Mouse (Mus musculus): ENCODE results near the gene Myo1e.

The Myo1e gene

DNA sequence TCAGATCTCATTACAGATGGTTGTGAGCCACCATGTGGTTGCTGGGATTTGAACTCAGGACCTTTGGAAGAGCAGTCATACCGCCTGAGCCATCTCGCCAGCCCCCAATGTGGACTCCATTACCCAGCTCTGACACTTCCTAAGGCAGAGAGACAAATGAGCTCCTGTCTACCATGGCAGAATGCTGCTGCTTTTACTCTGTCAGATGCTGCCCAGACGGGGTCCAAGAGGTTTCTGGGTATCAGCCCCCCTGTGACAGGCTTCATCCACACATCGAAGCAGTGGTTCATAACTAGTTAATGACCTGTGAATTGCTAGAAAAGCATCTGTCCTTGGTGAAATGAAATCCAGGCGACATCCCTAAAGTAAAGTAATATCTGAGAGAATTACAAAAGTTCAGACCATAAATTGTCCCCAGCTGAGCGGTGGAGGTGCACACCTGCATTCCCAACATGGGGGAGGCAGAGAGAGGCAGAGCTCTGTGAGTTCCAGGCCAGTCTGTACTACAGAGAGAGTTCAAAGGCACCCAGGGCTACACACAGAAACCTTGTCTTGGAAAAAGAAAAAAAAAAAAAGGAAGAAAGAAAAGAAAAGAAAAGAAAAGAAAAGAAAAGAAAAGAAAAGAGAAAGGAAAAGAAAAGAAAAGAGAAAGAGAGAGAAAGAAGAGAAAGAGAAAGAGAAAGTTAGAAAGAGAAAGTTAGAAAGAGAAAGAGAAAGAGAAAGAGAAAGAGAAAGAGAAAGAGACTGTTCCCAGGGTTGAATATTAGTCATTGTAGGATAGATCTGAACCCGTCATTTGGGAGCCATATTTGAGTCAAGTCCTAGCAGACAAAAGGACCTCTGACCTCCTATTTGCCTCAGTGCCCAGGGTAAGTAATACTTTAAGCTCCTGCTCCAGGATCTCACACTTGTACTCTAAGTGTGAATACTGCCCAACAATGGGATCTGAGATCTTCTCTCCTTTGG is 172.6 kb downstream of the Myo1e start:
- no peak for DNase-seq

GRCm38 (mm10) chr9:70382091-70382490 is 174.9 kb downstream of the Myo1e start:
- DNase-seq, result no peak

DNA sequence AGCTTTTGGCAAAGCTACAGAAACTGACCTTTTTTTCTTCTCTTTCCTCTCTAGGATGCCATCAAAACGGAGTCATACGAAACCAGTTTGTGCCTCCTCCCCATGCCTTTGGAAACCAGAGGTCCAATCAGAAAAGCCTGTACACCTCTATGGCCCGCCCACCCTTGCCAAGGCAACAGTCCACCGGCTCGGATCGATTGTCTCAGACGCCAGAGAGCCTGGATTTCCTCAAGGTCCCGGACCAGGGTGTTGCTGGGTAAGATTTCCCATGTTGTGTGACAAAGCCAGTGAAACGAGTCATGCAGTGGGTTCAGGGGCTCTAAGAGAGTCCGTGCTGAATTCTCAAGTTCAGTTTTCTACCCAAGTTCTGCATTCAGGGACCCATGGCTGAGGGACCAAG is 176.6 kb downstream of the Myo1e start:
- DNase-seq, result no peak

GRCm38 (mm10) chr9:70384494-70384893 is 177.3 kb downstream of the Myo1e start:
- DNase-seq, result no peak

GRCm38 (mm10) chr9:70384958-70385728 is 178.0 kb downstream of the Myo1e start:
- no peak for DNase-seq

DNA sequence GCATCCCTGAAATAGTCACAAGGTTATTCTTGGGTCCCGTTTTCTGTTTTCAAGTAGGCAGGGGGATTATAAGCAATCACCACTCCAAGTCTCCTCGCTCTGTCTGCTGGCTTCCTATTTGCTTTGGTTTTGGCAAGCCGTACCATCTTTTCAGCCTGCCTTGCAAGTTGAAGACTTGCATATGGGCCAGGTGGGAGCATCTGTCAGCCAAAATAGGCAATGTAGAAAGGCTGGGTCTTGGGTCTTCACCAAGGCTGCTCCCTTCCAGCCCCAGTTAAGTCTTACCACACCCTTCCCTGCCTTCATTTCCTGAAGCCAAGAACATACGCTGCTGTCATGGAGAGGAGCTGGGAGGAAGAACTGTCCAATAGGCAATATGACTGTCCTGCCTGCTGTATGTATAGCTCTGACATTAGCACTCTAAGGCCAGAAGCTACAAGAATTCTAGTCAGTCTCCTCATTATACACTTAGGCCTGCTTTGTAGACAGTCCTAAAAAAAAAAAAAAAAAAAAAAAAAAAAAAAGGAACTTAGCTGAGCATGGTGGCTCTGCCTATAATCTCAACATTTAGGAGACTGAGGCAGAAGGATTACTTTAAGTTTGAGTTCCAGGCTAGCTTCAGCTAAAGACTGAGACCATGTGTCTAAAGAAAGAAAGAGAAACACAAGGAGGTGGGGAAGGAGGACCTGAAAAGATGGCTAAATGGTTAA is 180.4 kb downstream of the Myo1e start:
- DNase-seq, result no peak

- DNase-seq, result no peak
Observed at GRCm38 (mm10) chr9:70389548-70389947, 182.4 kb downstream of the Myo1e start.

GRCm38 (mm10) chr9:70391042-70391441 is 183.9 kb downstream of the Myo1e start:
- DNase-seq, result no peak

DNA sequence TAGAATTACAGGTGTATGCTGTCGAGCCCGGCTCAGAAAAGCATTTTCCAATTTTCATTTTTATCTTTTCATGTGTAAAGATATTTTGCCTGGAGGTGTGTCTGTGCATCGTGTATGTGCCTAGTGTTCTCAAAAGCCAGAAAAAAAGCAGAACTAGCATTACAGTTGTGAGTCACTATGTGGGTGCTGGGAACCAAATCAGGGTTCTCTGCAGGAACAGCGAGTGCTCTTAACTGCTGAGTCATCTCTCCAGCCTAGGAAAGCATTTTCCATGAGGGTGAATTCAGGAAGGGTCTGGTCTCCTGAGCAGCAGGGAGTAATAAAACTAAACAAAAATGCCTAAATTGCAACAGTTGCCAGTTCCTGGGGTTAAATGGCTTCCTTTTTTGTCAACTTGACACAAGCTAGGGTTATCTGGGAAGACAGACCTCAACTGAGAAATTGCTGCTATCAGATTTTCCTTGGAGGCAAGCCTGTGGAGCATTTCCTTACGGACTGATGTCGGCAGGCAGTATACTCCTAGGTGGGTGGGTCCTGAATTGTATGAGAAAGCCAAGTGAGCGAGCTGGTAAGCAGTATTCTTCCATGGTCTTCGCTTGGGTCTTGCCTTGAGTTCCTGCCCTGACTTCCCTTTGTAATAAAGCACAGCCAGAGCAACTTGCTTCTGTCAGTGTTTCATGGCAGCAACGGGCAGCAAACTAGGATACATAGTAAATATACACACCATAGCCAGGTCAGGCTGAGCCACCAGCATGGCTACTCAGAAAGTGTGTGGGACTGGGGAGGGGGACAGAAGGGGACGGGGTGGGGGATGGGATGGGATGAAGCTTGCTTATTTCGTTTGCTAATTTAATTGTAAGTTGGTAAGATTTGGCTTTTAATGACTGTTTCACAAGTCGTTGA is 184.8 kb downstream of the Myo1e start:
- DNase-seq, result no peak

GRCm38 (mm10) chr9:70392563-70392907 is 185.4 kb downstream of the Myo1e start:
- peak; percentile 7 for DNase-seq

- DNase-seq, result no peak
Observed at GRCm38 (mm10) chr9:70395617-70396016, 188.5 kb downstream of the Myo1e start.

- DNase-seq, result no peak
Observed at GRCm38 (mm10) chr9:70396083-70396482, 188.9 kb downstream of the Myo1e start.

- DNase-seq, result no peak
Observed at GRCm38 (mm10) chr9:70401937-70402539, 194.9 kb downstream of the Myo1e start.

- DNase-seq, result no peak
Observed at GRCm38 (mm10) chr9:70406596-70406995, 199.4 kb downstream of the Myo1e start.

DNA sequence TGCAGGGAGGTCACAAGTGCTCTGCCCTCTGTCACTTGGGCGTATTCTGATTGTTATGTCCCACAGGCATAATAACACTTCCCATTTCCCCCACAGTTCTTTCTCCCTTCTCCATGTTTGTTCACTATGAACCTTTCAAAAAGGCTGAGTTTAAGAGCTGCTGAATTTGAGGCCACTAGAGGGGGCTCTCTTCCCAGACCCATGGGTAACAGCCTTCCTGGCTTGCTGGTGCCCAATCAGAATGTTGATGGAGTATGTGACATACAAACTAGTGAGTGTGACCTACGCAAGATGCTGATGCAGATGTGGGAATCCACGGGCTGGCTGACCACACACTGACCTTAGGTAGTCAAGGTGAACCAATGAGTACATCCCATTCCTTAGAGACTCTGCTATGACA is 201.6 kb downstream of the Myo1e start:
- DNase-seq, result no peak

DNA sequence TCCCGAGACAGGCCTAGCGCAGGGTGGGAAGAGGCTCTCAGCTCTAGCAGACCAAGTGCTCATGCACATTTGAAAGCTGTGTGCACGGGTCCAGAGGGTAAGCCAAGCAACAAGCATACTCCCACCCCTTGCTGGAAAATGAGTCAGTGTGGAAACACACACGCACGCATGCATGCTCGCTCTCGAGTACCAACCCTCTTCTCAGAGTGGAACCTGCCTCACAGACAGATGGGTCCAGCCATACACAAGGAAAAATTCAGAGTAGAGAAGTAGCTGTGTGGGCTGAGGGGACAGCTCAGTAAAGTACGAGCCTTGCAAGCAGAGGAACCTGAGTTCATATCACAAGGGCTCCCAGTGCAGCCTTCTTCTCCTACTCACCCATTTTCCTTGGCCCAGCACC is 202.6 kb downstream of the Myo1e start:
- no peak for DNase-seq

- DNase-seq, result no peak
Observed at GRCm38 (mm10) chr9:70410668-70411067, 203.5 kb downstream of the Myo1e start.

DNA sequence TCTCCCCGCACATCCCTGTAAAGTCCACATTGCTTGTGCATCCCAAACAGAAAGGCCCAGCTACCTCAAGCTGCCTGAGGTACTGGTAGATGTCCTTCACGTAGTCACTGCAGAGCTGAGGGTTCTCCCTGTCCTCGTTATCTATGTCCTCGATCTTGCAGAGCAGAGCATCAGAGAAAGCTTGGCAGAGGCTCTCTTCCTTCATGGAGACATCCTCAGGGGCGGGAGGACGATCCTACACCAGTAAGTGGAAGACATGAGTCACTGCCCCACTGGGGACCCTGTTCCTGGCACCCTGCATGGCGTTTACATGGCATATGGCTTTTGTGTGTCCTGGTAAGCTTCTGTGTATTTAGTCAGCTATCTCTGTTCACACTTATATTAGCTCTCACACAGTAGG is 205.9 kb downstream of the Myo1e start:
- DNase-seq, result no peak

GRCm38 (mm10) chr9:70416412-70416811 is 209.3 kb downstream of the Myo1e start:
- DNase-seq, result no peak

DNA sequence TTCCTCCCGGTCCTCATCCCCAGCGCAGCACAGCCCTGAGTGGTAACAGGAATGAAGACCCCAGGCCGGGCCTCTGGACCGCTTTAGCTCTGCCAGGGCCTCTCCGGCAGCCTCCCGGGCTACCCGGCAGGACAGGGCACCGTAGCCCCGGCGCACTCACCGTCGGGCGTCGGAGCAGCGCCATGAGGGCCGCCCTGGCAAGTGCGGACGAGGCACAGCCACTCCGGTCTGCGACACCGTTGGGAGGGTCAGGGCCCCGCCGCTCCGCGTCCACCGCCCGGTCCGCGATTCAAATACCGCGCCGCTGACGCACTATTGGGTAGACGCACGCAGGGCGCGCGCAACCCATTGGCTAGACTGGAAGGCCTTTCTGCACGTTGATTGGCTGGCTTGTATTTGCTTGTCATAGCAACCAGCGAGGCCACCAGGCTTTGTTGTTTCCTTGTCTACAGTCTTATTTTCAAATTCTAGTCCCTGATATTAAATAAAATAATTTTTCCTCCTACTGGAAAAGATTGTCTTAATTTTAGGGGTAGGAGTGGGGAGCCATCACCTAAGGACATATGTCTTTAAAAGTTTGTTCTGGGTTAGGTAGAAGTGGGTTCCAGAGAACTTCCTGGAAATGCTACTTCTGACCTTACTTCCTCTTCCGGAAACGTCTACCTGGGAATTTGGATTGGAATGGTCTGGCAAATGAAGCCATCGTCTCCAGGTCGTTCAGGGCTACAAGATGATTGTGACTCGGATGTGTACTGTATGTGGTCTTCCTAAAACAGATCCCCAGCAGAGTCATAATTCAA is 214.3 kb downstream of the Myo1e start, which contains the start of gene Ccnb2:
TSS of gene Ccnb2 (minus strand) at position 291 of the 800 bp plus-strand sequence.
- peak; percentile 56 for DNase-seq

GRCm38 (mm10) chr9:70422661-70423060 is 215.5 kb downstream of the Myo1e start:
- DNase-seq, result no peak
